Mouse (Mus musculus) limb, embryonic 14.5 days (tissue): ENCODE data around the gene Skp2. TPM values are rescaled to one million over a fixed set of nuclear protein-coding genes. Genes with fewer than 3 reads are reported as not detected.

Experiments used
- ATAC-seq: fragments of 200-750 bp; cut with Nextera tagmentation; 2 replicates; pipeline ENCODE4 v1.8.0; 2017; ENCODE audit warnings: low read depth, moderate number of reproducible peaks, moderate TSS enrichment; ENCODE audit not compliant: low FRiP score
- DNase-seq: peaks from one replicate; pipeline ENCODE4 v3.0.0-alpha.2; 2015; ENCODE audit warnings: low spot score
- H3K27ac ChIP-seq: fragments of 300-500 bp; sonication (generic); replicated peaks from 2 replicates; pipeline ENCODE4 v1.5.1; 2014; ENCODE audit warnings: low read depth, mild to moderate bottlenecking, low read length, moderate library complexity, mixed read lengths
- H3K27me3 ChIP-seq: fragments of 300-500 bp; sonication (generic); 2 replicates; pipeline ENCODE4 v1.6.1; 2014; ENCODE audit warnings: low read length, mixed read lengths; ENCODE audit not compliant: control insufficient read depth, insufficient read depth
- H3K36me3 ChIP-seq: fragments of 300-500 bp; sonication (generic); 2 replicates; pipeline ENCODE4 v1.6.1; 2014; ENCODE audit warnings: mild to moderate bottlenecking, low read length, moderate library complexity, mixed read lengths; ENCODE audit not compliant: control insufficient read depth, insufficient read depth
- H3K4me1 ChIP-seq: fragments of 300-500 bp; sonication (generic); 2 replicates; pipeline ENCODE4 v1.6.1; 2014; ENCODE audit warnings: antibody characterized with exemption, low read length, mixed read lengths; ENCODE audit not compliant: control insufficient read depth, insufficient read depth
- H3K4me2 ChIP-seq: fragments of 300-500 bp; sonication (generic); replicated peaks from 2 replicates; pipeline ENCODE4 v1.6.1; 2014; ENCODE audit warnings: low read depth, mild to moderate bottlenecking, low read length, moderate library complexity; ENCODE audit not compliant: severe bottlenecking
- H3K4me3 ChIP-seq: fragments of 300-500 bp; sonication (generic); replicated peaks from 2 replicates; pipeline ENCODE4 v1.5.1; 2014; ENCODE audit warnings: low read length
- H3K9ac ChIP-seq: fragments of 300-500 bp; sonication (generic); 2 replicates; pipeline ENCODE4 v1.6.1; 2014; ENCODE audit warnings: mild to moderate bottlenecking, low read depth, low read length, moderate library complexity; ENCODE audit not compliant: severe bottlenecking
- H3K9me3 ChIP-seq: fragments of 300-500 bp; sonication (generic); 2 replicates; pipeline ENCODE4 v1.6.1; 2016; ENCODE audit warnings: low read length; ENCODE audit not compliant: control insufficient read depth
- POLR2A ChIP-seq: fragments of 200-500 bp; IDR thresholded peaks from 2 replicates; pipeline ENCODE4 v1.8.0; 2012; ENCODE audit warnings: inconsistent platforms, mild to moderate bottlenecking, moderate library complexity, borderline replicate concordance; ENCODE audit not compliant: insufficient read depth, insufficient read length; ENCODE audit errors: extremely low read depth
- WGBS: fragments of 180-500 bp; shearing (Covaris S2); extraction: QIAGEN DNeasy Blood & Tissue Kit; methylation state at CpG from one replicate; pipeline ENCODE4 v1.1.7; 2014; 5-methylcytosine and 5-hydroxymethylcytosine counted together
- polyA plus RNA-seq, 2 experiments: library from polyadenylated mRNA; depleted of rRNA in 1 of 2; stranded (reverse) in 1 of 2; unstranded in 1 of 2; fragments of >200 nt; fragmentation: Nextera tagmentation in 1 of 2; extraction: Ambion mirVana in 1 of 2; gene quantifications; 2 replicates each; pipeline versions ENCODE4 v1.2.1 to v1.2.3; 2012 to 2014

Skp2 gene
- polyA plus RNA-seq, 2 experiments, result 45.4 to 80.7 TPM

DNA sequence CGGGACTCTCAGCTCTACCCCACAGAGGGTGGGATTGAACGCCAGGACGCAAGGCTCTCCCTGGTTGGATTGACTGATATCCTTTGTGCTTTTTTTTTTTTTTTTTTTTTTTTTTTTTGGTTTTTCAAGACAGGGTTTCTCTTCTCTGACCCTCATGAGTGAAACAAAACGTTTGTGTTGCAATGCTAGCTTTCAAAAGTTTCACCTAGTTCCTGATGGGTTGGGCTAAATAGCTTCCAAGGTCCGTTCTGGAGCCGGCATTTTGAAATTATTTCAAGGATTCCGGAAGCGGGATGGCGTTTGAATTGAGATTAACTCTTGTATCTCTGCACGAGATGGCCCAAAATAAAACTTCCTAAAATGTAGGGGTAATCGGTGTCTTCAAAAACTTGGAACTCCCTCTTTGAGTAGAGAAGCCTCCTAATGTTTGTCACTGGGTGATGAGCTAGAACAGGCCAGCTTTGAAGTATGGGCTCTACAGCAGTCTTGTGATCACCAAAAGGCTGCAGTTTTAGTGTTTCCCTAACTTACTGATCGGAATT, 82.1 kb downstream of the Skp2 start:
- no peak overlapping the region for H3K9ac ChIP-seq
- no peaks in the 10 kb centered on the region for H3K36me3 ChIP-seq
- peak overlapping the region; percentile 79 for H3K4me2 ChIP-seq
- H3K27ac ChIP-seq, result no peak overlapping the region
- no peaks in the 10 kb centered on the region for H3K9me3 ChIP-seq
- peaks cover 23% of the 10 kb centered on the region for H3K4me1 ChIP-seq
- H3K4me3 ChIP-seq, result peak overlapping the region; percentile 92
- no peaks in the 10 kb centered on the region for H3K27me3 ChIP-seq
- no peak for ATAC-seq
- no peak for TF ChIP-seq POLR2A
- DNase-seq, result no peak
- WGBS, result 42% methylated on average over 12 of the region's 12 CpGs

DNA sequence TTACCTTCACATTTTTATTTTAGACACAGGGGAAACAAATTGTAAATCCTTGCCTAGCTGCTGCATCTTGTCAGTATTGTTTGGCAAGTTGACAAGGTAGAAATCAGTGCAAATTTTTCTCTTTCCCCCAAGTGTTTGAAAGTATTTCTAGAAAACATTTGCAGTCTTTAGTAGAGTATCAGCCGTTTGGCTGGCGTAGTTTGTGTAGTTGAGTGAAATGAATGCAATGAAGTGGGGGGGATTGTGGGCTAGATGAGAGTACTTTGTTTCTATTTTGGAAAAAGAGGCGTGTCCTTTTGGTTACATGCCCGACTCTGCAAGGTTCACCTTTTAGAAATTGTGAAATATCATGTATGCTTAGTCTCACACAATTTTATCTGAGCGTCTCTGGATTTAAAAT, 82.6 kb downstream of the Skp2 start:
- H3K9me3 ChIP-seq, result no peaks in the 10 kb centered on the region
- no peak overlapping the region for H3K27ac ChIP-seq
- peaks cover 23% of the 10 kb centered on the region for H3K4me1 ChIP-seq
- no peaks in the 10 kb centered on the region for H3K27me3 ChIP-seq
- whole genome bisulfite sequencing, result 31% methylated on average over 5 of the region's 5 CpGs
- no peak for ATAC-seq
- H3K4me2 ChIP-seq, result peak overlapping the region; percentile 79
- H3K4me3 ChIP-seq, result peak overlapping the region; percentile 92
- H3K9ac ChIP-seq, result no peak overlapping the region; the same call in 1 of the 2 replicates
- no peaks in the 10 kb centered on the region for H3K36me3 ChIP-seq
- peak; percentile 50 for DNase-seq
- TF ChIP-seq POLR2A, result no peak

- Histone ChIP-seq H3K9me3 (no peaks in the 10 kb centered on the region), H3K4me3 (peak overlapping the region; percentile 92), H3K27ac (peak overlapping the region; percentile 92), H3K4me1 (peaks cover 23% of the 10 kb centered on the region), H3K9ac (peak overlapping the region; percentile 93), H3K27me3 (no peaks in the 10 kb centered on the region), H3K4me2 (peak overlapping the region; percentile 79), H3K36me3 (no peaks in the 10 kb centered on the region)
- TF ChIP-seq POLR2A, result 0 out of 2 replicates have a peak, but pooled peaks have one; percentile 11
- ATAC-seq (peak; percentile 21), DNase-seq (no peak)
- WGBS, result under 1% methylated on average over 40 of the region's 66 CpGs
Measured at GRCm38 (mm10) chr15:9071556-9072544, 83.4 kb downstream of the Skp2 start.

GRCm38 (mm10) chr15:9070912-9071555, 84.2 kb downstream of the Skp2 start, which contains the start of gene Nadk2:
Gene Nadk2, plus strand, starts transcription at chr15:9071260.
- H3K9ac ChIP-seq, result peak within 1 kb of the TSS; percentile 93
- H3K4me1 ChIP-seq, result peaks cover 23% of the 10 kb centered on the region
- peak; percentile 99 for DNase-seq
- peak within 1 kb of the TSS; percentile 92 for H3K4me3 ChIP-seq
- H3K4me2 ChIP-seq, result peak within 1 kb of the TSS; percentile 79
- peak within 1 kb of the TSS; percentile 92 for H3K27ac ChIP-seq
- TF ChIP-seq POLR2A, result no peak
- under 1% methylated on average over 24 of the region's 54 CpGs for WGBS
- no peaks in the 10 kb centered on the region for H3K36me3 ChIP-seq
- H3K9me3 ChIP-seq, result no peaks in the 10 kb centered on the region
- ATAC-seq, result peak; percentile 99
- H3K27me3 ChIP-seq, result no peaks in the 10 kb centered on the region

DNA sequence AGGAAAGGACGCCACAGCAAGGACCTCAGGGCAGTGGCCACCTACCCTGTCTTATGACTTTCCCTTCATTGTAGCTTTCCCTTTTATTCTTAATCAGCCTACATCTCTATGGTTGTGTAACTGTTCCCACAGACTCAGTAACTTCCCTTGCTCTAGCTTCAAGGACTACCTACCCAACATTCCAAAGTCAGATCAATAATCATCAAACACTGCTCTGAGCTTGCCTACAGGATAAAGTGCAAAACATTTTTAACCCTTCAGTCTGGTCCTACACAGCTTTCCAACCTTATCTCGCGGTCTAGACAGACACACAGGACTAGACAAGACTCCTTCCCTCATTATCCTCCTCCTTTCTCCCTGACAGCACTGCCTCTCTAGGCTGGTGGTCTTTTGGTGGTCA, 84.9 kb downstream of the Skp2 start:
- TF ChIP-seq POLR2A, result no peak
- Histone ChIP-seq H3K4me2 (peak overlapping the region; percentile 79), H3K27me3 (no peaks in the 10 kb centered on the region), H3K36me3 (no peaks in the 10 kb centered on the region), H3K27ac (peak overlapping the region; percentile 77), H3K4me1 (peaks cover 23% of the 10 kb centered on the region), H3K4me3 (peak overlapping the region; percentile 92), H3K9me3 (no peaks in the 10 kb centered on the region), H3K9ac (peak overlapping the region; percentile 93)
- DNase-seq (no peak), ATAC-seq (no peak)
- WGBS, result 4% methylated on average over 3 of the region's 3 CpGs
